Mouse (Mus musculus): Measurements from ENCODE around the gene Dnajb13. TPM values are rescaled to one million over a fixed set of nuclear protein-coding genes. Genes with fewer than 3 reads are reported as not detected.

The Dnajb13 gene
- polyA plus RNA-seq, 1 experiment from 2014 or later, result 4.7 TPM

DNA sequence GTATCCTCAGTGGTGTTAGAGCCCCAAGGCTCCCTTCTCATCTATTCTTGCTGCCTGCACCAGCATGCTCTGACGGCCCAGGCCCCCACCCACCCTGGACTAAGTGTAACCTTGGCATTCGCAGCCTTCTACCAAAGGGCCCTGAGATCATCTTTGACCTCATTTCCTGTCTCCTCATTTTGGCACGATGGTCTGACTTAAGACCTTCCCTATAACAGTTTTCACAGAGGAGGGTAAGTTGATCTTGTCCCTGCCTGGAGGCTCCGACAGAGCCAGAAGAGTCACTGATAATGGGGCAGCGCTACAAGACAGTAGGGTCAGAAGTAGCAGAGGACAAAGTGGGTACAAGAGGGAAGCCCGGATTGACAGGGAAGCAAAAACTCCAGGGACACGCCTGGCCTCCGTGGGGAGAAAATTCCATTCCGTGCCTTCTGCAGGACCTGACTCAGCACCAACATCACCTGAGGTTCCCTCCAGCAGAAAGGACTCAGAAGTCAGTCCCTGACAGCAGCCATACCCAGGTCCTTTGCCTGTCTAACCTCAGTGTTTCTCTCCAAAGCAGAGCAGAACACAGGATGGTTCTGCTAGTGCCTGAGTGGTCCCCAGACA is 40.8 kb downstream of the Dnajb13 start:
- H3K27me3 ChIP-seq (replicated peaks; ENCODE audit: control insufficient read depth, insufficient read depth, low read length), result no peaks in the 10 kb centered on the region
- ATAC-seq (ENCODE audit: low read depth), result no peak
- H3K27ac ChIP-seq (replicated peaks; ENCODE audit: low read depth, low read length), result no peak overlapping the region
- DNase-seq (ENCODE audit: low spot score), result no peak
- H3K36me3 ChIP-seq (ENCODE audit: control insufficient read depth, insufficient read depth, low read length), result peaks cover 13% of the 10 kb centered on the region
- no peak overlapping the region for H3K4me2 ChIP-seq (ENCODE audit: low read depth, low read length)
- no peak overlapping the region for H3K9ac ChIP-seq (ENCODE audit: low read depth, low read length)
- H3K4me1 ChIP-seq (ENCODE audit: control insufficient read depth, insufficient read depth, low read length), result no peaks in the 10 kb centered on the region; the same call in 1 of the 2 replicates
- no peak overlapping the region for H3K4me3 ChIP-seq (ENCODE audit: low read depth, low read length)
- no peaks in the 10 kb centered on the region for H3K9me3 ChIP-seq (ENCODE audit: control insufficient read depth, low read length)
- 71% methylated on average over 9 of the region's 9 CpGs for WGBS

DNA sequence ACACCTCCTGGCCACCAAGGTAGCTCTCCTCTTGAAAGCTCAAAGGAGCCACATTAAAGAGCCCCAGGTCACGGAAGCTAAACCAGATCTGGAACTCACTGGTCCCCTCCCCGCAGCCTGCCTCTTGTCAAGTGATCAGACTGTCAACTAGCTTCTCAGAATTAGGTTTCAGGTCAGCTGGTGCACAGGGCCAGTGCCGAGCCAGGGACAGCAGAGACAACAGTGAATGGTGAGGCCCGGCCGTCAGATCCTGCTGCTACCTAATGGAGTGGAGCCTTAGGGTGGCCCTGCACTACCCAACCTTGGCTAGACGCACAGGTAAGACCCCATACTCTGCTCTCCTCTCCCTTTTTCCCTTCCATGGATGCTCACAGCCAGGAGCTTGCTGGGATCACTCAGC is 42.0 kb downstream of the Dnajb13 start, which contains the start of gene Ucp3:
Gene Ucp3 (plus strand): TSS at position 214 of the 400 bp plus-strand sequence.
- ATAC-seq (ENCODE audit: low read depth) (no peak), DNase-seq (ENCODE audit: low spot score) (no peak)

DNA sequence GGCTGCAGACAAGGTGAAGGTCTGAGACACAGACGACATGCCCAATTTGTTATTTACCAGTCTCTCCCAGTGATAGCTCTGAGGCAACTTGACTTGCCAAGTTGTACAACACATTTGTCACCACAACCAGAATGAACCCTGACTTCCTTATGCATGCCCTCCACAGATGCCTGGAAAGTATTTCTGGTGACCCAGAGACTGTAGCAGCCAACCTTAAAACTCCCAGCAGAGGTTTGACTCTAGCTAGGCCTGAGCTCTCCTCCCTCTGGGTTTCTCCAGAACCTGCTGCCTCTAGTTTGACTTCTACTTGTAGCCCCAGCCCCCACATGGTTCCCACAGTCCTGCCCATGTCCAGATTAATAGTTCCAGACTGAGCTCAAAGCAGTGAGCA is 43.4 kb downstream of the Dnajb13 start:
- DNase-seq (ENCODE audit: low spot score) (no peak), ATAC-seq (ENCODE audit: low read depth) (no peak)
- H3K4me3 ChIP-seq (ENCODE audit: low read depth, low read length), result no peak overlapping the region
- H3K27ac ChIP-seq (replicated peaks; ENCODE audit: low read depth, low read length), result no peak overlapping the region
- no peaks in the 10 kb centered on the region for H3K9me3 ChIP-seq (ENCODE audit: control insufficient read depth, low read length)
- H3K9ac ChIP-seq (ENCODE audit: low read depth, low read length), result no peak overlapping the region
- no peaks in the 10 kb centered on the region; the same call in 1 of the 2 replicates for H3K4me1 ChIP-seq (ENCODE audit: control insufficient read depth, insufficient read depth, low read length)
- H3K4me2 ChIP-seq (ENCODE audit: low read depth, low read length), result no peak overlapping the region
- WGBS, result 87% methylated on average over 1 of the region's 1 CpGs
- H3K27me3 ChIP-seq (replicated peaks; ENCODE audit: control insufficient read depth, insufficient read depth, low read length), result no peaks in the 10 kb centered on the region
- H3K36me3 ChIP-seq (ENCODE audit: control insufficient read depth, insufficient read depth, low read length), result peaks cover 16% of the 10 kb centered on the region

More for the DNA sequence above, 42.0 kb downstream of the Dnajb13 start, which contains the start of gene Ucp3:
- no peak within 1 kb of the TSS for H3K4me2 ChIP-seq (ENCODE audit: low read depth, low read length)
- no peaks in the 10 kb centered on the region; the same call in 1 of the 2 replicates for H3K4me1 ChIP-seq (ENCODE audit: control insufficient read depth, insufficient read depth, low read length)
- no peaks in the 10 kb centered on the region for H3K9me3 ChIP-seq (ENCODE audit: control insufficient read depth, low read length)
- H3K27me3 ChIP-seq (replicated peaks; ENCODE audit: control insufficient read depth, insufficient read depth, low read length), result no peaks in the 10 kb centered on the region
- H3K9ac ChIP-seq (ENCODE audit: low read depth, low read length), result no peak within 1 kb of the TSS
- no peak within 1 kb of the TSS for H3K27ac ChIP-seq (replicated peaks; ENCODE audit: low read depth, low read length)
- 80% methylated on average over 6 of the region's 6 CpGs for WGBS
- H3K36me3 ChIP-seq (ENCODE audit: control insufficient read depth, insufficient read depth, low read length), result peaks cover 16% of the 10 kb centered on the region
- H3K4me3 ChIP-seq (ENCODE audit: low read depth, low read length), result no peak within 1 kb of the TSS

DNA sequence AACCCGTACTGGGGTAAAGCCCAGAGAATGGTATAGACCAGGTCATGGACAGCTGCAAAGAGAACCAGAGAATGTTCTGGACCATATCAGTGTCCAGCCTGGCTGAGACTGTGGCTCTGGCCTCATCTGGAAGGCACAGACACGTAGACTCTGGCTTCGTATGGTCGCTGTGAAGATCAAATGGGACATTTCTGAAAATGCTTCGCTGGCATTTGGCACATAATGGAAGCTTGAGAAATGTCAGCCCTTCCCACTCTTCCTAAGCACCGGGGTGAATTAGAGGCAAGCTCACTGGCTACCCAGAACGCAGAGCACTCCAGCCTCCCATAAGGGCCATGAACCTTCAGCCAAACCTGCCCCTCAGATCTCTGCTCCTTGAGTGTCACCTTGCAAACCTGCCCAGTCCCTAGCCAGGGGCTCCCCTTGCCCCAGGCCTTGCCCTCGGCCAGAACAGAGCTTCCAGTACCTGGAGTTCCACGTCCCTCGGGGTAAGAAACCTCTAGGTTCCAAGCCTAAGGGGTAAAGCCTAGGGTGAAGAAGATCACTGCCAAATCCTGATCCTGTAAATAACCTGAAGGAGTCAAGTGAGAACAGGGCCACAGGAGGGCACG is 43.9 kb downstream of the Dnajb13 start:
- 88% methylated on average over 10 of the region's 11 CpGs for WGBS
- H3K36me3 ChIP-seq (ENCODE audit: control insufficient read depth, insufficient read depth, low read length), result peaks cover 16% of the 10 kb centered on the region

DNA sequence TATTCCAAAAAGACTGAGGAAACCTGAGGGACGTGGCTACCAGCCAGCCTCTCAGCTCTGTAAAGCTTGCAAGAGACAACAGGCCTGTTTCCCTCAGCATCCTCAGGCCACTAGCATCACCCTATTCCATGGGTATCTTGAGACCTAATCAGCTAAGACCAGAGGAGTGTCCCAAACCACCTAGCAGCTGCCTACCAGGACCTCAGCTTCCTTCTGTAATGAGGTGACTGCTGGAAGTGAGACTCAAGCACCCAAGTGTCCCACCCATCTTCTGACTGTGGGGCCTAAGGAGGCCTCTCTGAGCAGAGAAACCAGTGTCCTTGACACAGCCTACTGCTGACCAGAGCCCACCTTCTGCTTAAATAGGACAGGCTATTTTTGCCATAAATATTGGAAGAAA is 45.3 kb downstream of the Dnajb13 start:
- DNase-seq (ENCODE audit: low spot score) (no peak), ATAC-seq (ENCODE audit: low read depth) (no peak)
- Histone ChIP-seq H3K27ac (replicated peaks; ENCODE audit: low read depth, low read length) (no peak overlapping the region), H3K36me3 (ENCODE audit: control insufficient read depth, insufficient read depth, low read length) (peaks cover 19% of the 10 kb centered on the region), H3K27me3 (replicated peaks; ENCODE audit: control insufficient read depth, insufficient read depth, low read length) (no peaks in the 10 kb centered on the region), H3K4me2 (ENCODE audit: low read depth, low read length) (no peak overlapping the region), H3K9ac (ENCODE audit: low read depth, low read length) (no peak overlapping the region), H3K4me1 (ENCODE audit: control insufficient read depth, insufficient read depth, low read length) (no peaks in the 10 kb centered on the region), H3K4me3 (ENCODE audit: low read depth, low read length) (no peak overlapping the region), H3K9me3 (ENCODE audit: control insufficient read depth, low read length) (no peaks in the 10 kb centered on the region)
- WGBS, result 92% methylated on average over 1 of the region's 1 CpGs

More for the DNA sequence above, 43.9 kb downstream of the Dnajb13 start:
- Histone ChIP-seq H3K4me1 (ENCODE audit: control insufficient read depth, insufficient read depth, low read length) (no peaks in the 10 kb centered on the region; the same call in 1 of the 2 replicates), H3K9ac (ENCODE audit: low read depth, low read length) (no peak overlapping the region), H3K27ac (replicated peaks; ENCODE audit: low read depth, low read length) (no peak overlapping the region), H3K27me3 (replicated peaks; ENCODE audit: control insufficient read depth, insufficient read depth, low read length) (no peaks in the 10 kb centered on the region), H3K4me2 (ENCODE audit: low read depth, low read length) (no peak overlapping the region), H3K9me3 (ENCODE audit: control insufficient read depth, low read length) (no peaks in the 10 kb centered on the region), H3K4me3 (ENCODE audit: low read depth, low read length) (no peak overlapping the region)
- no peak for ATAC-seq (ENCODE audit: low read depth)
- DNase-seq (ENCODE audit: low spot score), result no peak

DNA sequence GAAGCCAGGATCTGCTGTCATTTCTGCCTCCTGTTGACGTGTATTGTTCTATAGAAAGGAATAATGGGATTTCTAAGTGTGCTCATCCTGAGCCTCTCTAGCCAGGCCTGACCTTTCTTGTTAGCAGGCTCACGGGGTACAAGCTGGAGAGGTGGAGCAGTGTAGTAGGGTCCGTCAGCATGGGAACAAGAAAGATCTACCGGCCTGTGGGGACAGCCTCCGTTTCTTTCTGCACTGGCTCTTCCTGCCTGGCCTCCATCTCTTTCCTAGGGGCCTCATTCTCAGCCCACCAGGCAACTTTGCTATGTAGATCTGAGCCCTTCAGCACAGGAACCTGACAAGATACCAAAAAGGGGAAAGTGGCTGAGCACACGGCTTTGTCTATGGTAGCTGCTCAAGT is 46.0 kb downstream of the Dnajb13 start:
- WGBS, result 88% methylated on average over 6 of the region's 6 CpGs
- H3K9me3 ChIP-seq (ENCODE audit: control insufficient read depth, low read length), result no peaks in the 10 kb centered on the region
- ATAC-seq (ENCODE audit: low read depth), result no peak

DNA sequence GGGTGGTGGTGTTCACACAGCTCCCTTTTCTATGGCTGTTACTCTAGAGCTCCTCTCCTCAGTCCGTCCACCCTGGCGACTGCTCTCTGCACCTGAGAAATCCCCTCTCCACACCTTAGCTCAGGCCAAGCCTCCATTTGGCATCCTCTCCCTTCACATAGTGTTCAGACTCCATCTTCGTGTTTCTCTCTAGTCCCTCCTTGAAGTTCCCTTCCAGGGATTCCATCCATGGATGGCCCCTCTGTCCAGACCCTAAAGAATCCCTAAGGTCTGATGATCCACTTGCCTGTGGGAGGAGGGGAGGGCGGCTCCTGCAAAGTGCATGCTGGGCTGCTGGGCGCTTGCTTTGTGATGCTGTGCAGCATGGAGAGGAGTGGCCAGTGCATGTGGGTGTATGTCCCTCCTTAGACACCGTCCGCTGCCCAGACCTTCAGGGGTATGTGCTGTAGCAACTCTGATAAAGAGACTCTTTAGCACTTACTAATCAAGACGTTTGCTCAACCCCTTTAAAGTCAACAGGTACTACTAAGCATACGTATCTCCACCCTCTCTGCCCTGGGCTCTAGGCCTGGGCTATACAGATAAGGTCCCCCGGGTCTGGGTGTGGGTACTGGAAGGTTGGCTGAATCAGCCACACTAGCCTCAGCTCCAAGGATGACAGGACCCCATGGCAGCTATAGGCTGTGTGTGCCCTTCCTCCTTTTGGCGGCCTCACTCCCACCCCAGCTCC is 47.8 kb downstream of the Dnajb13 start:
- Histone ChIP-seq H3K9ac (ENCODE audit: low read depth, low read length) (no peak overlapping the region), H3K27ac (replicated peaks; ENCODE audit: low read depth, low read length) (no peak overlapping the region), H3K9me3 (ENCODE audit: control insufficient read depth, low read length) (no peaks in the 10 kb centered on the region), H3K4me2 (ENCODE audit: low read depth, low read length) (no peak overlapping the region), H3K36me3 (ENCODE audit: control insufficient read depth, insufficient read depth, low read length) (peaks cover 37% of the 10 kb centered on the region), H3K4me3 (ENCODE audit: low read depth, low read length) (no peak overlapping the region), H3K27me3 (replicated peaks; ENCODE audit: control insufficient read depth, insufficient read depth, low read length) (no peaks in the 10 kb centered on the region), H3K4me1 (ENCODE audit: control insufficient read depth, insufficient read depth, low read length) (no peaks in the 10 kb centered on the region)
- no peak for DNase-seq (ENCODE audit: low spot score)
- ATAC-seq (ENCODE audit: low read depth), result no peak
- 85% methylated on average over 11 of the region's 11 CpGs for WGBS

More for the DNA sequence above, 46.0 kb downstream of the Dnajb13 start:
- no peaks in the 10 kb centered on the region for H3K4me1 ChIP-seq (ENCODE audit: control insufficient read depth, insufficient read depth, low read length)
- H3K4me3 ChIP-seq (ENCODE audit: low read depth, low read length), result no peak overlapping the region
- no peak overlapping the region for H3K27ac ChIP-seq (replicated peaks; ENCODE audit: low read depth, low read length)
- no peak overlapping the region for H3K4me2 ChIP-seq (ENCODE audit: low read depth, low read length)
- no peak overlapping the region for H3K9ac ChIP-seq (ENCODE audit: low read depth, low read length)
- no peak for DNase-seq (ENCODE audit: low spot score)
- no peaks in the 10 kb centered on the region for H3K27me3 ChIP-seq (replicated peaks; ENCODE audit: control insufficient read depth, insufficient read depth, low read length)
- H3K36me3 ChIP-seq (ENCODE audit: control insufficient read depth, insufficient read depth, low read length), result peaks cover 26% of the 10 kb centered on the region

DNA sequence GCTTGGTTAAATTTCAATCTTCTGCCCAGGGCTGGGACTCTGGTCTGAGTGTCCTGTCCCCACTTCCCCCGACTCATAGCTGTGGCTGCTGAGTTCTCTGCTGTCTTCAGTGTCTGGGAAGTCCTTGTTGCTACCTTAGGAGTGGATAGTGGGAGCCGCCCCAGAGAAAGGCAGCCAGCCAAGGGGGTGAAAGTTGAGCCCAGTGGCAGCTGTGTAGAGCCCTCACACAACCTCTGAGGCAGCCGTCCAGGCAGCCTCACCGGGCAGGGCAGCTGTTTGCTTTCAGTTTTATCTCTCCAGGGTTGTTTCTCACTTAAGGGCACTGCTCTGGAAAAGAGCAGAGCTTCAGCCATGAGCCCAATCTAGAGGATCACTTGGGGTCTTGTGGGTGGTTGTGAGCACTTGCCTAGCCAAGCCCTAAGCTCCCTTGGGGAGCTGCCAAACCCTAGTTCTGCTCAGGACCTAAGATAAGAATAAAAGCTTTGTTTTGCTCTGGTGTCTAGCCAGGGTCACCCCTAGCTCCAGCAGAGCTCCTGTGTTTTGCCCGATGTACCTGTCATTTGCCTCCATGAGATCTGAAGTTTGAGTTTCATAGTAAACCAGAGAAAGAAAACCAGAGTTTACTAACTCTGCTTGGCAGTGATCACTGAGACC is 49.0 kb downstream of the Dnajb13 start:
- H3K27me3 ChIP-seq (replicated peaks; ENCODE audit: control insufficient read depth, insufficient read depth, low read length), result no peaks in the 10 kb centered on the region
- no peaks in the 10 kb centered on the region for H3K9me3 ChIP-seq (ENCODE audit: control insufficient read depth, low read length)
- no peak overlapping the region for H3K4me3 ChIP-seq (ENCODE audit: low read depth, low read length)
- WGBS, result 48% methylated on average over 5 of the region's 5 CpGs
- H3K36me3 ChIP-seq (ENCODE audit: control insufficient read depth, insufficient read depth, low read length), result peaks cover 41% of the 10 kb centered on the region
- ATAC-seq (ENCODE audit: low read depth) (peak; percentile 92), DNase-seq (ENCODE audit: low spot score) (peak; percentile 71)
- H3K4me2 ChIP-seq (ENCODE audit: low read depth, low read length), result 0 out of 2 replicates have a peak overlapping the region, but pooled peaks have one; percentile 5
- no peaks in the 10 kb centered on the region for H3K4me1 ChIP-seq (ENCODE audit: control insufficient read depth, insufficient read depth, low read length)
- H3K27ac ChIP-seq (replicated peaks; ENCODE audit: low read depth, low read length), result peak overlapping the region; percentile 59
- H3K9ac ChIP-seq (ENCODE audit: low read depth, low read length), result no peak overlapping the region

Measured in embryonic facial prominence, embryonic 14.5 days (tissue).